Comparison of ENCODE assay signal across 1 mouse cellular context in the genomic region with DNA sequence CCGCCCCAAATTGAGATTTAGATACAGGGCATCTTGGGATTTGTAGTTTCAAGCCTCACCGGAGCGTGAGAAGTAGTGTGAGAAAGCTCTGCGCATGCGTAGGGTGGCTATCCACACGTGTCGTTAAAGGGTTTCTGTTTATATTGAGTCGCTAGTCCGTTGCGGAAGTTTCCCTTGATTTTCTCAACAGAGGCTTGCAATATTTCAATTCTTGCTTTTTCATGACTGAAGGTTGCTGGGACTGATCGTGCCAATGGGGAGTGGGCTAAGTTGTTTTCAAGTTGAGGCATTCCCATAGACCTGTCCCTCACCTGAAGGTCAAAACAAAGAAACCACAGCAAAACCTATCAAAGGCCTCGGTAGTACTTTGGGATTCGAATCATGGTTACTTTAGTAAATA.
A peak's percentile ranks its signal among the peaks of the same experiment; 100 is the strongest.
TF ChIP-seq lines count a peak whose summit lies in the region.

No protein-coding gene starts in this region.

TF ChIP-seq in CH12.LX, 34 proteins besides CTCF, POLR2A, EP300 and RAD21:
- no peak for TF ChIP-seq ZC3H11A (IDR thresholded peaks at IDR 0.05; ENCODE audit: low read depth, low read length)
- TF ChIP-seq ZMIZ1 (IDR thresholded peaks at IDR 0.05; ENCODE audit: low read depth, low read length): no peak
- peak; percentile 76 for TF ChIP-seq HCFC1 (IDR thresholded peaks at IDR 0.05; ENCODE audit: low read depth, low read length)
- peak; percentile 61 for TF ChIP-seq MXI1 (IDR thresholded peaks at IDR 0.05; ENCODE audit: low read depth, low read length)
- TF ChIP-seq CHD2 (IDR thresholded peaks at IDR 0.05; ENCODE audit: low read length): peak; percentile 7; the same call in 1 of the 2 replicates
- TF ChIP-seq ZNF384 (IDR thresholded peaks at IDR 0.05; ENCODE audit: low read depth, low read length): no peak
- TF ChIP-seq MAX (IDR thresholded peaks at IDR 0.05; ENCODE audit: low read length): peak; percentile 80
- peak; percentile 79; the same call in 1 of the 2 replicates for TF ChIP-seq POLR2AphosphoS2 (IDR thresholded peaks at IDR 0.05; ENCODE audit: low read depth, low read length)
- TF ChIP-seq GABPA (IDR thresholded peaks at IDR 0.05; ENCODE audit: insufficient replicate concordance, low read depth, low read length): no peak
- TF ChIP-seq MAFK (IDR thresholded peaks at IDR 0.05; ENCODE audit: insufficient replicate concordance, low read length): no peak
- TF ChIP-seq RCOR1 (conservative IDR thresholded peaks at IDR 0.05; ENCODE audit: low read depth, low read length): no peak
- TF ChIP-seq SIN3A (IDR thresholded peaks at IDR 0.05; ENCODE audit: low read length): peak; percentile 79
- TF ChIP-seq NRF1 (IDR thresholded peaks at IDR 0.05; ENCODE audit: low read depth, low read length): peak; percentile 88
- peak; percentile 85 for TF ChIP-seq BHLHE40 (IDR thresholded peaks at IDR 0.05; ENCODE audit: low read depth, low read length)
- peak; percentile 58; the same call in 1 of the 2 replicates for TF ChIP-seq MYC (IDR thresholded peaks at IDR 0.05; ENCODE audit: low read depth, low read length)
